Mouse (Mus musculus): ENCODE results near the gene Rpe65.

GRCm38 (mm10) chr3:159663333-159663732 is 64.4 kb downstream of the Rpe65 start:
- no peak for TF ChIP-seq POLR2A (IDR thresholded peaks at IDR 0.05; ENCODE audit: insufficient read depth, low read depth, low read length)
- no peak for TF ChIP-seq CTCF (IDR thresholded peaks at IDR 0.05)

Data from heart, adult 2 months (tissue).